Mouse (Mus musculus): Measurements from ENCODE around the gene Spata13.

Gene Spata13

GRCm38 (mm10) chr14:60784427-60785315 lies 150.9 kb downstream of the Spata13 start, which contains the start of gene Mipep:
TSS of gene Mipep (plus strand) at chr14:60784573.
- DNase-seq (ENCODE audit: low spot score): peak; percentile 81

DNA sequence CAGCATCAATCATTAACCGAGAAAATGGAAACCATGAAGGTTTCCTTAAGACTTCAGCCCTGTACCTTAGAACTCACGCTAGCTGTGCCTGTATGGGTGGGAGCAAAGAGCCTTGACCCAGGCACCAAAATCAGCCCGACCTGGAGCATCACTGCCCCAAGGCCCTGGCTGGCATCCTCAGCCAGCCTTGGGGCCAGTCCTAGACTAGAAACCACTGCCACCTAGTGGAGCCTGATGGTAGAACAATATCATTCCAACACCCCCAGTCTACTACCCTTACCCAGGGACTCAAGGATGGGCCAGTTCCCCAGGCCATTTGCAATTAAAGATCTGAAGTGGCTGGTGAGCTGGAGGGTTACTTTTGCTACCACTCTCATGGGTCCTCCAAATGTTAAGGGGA lies 156.3 kb downstream of the Spata13 start:
- DNase-seq (ENCODE audit: low spot score): peak; percentile 52

DNA sequence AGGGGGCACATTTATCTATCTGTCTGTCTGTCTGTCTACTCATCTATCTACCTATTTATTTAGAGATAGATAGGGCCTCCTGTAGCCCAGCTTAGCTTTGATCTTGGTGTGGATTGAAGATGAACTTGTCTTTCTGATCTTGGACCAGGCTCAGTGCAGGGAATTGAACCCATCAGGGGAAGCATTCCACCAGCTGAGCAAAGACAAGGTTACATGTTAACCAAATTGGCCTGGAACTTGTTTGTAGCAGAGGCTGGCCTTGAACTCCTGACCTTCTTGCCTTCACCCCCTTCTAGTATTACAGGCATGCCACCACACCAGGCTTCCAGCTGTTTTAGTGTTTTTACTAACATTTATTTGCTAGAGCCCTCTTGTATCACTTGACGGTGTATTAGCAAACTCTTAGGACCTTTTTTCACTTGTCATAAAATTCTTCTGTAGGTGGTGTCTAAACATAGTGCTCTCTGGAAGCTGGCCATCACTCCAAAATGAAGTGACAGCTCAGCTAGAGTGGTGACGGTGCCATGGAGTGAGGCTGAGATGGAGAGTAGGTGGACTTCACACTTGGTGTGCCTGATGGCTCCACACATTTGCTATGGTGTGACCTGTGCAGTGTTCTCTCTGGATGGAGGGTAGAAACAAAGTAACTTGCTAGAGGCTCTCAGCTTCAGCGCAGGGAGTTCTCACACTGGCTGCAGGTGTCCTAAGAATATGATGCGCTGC lies 163.0 kb downstream of the Spata13 start:
- no peak for DNase-seq (ENCODE audit: low spot score)

- DNase-seq (ENCODE audit: low spot score): no peak
Measured at GRCm38 (mm10) chr14:60797596-60797995, 163.8 kb downstream of the Spata13 start.

DNA sequence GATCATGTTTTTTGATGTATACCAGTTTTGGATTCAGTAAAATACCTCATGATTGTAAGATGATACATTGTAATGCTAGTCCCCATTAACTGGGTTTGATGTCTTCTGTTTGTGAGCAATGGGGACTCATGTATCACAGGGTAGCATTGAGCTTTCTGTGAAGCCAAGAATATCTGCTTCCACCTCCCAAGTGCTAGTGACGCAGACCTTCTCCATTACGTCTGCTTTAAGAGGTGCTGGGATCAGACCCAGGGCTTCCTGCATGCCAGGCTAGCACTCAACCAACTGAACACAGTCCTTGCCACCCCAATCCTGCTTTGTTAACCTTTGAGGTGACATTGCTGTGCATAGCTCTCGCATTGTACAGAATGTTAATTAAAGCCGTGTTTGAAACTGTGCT lies 164.9 kb downstream of the Spata13 start:
- no peak for DNase-seq (ENCODE audit: low spot score)

- no peak for DNase-seq (ENCODE audit: low spot score)
Measured at GRCm38 (mm10) chr14:60799762-60800728, 166.2 kb downstream of the Spata13 start.

DNA sequence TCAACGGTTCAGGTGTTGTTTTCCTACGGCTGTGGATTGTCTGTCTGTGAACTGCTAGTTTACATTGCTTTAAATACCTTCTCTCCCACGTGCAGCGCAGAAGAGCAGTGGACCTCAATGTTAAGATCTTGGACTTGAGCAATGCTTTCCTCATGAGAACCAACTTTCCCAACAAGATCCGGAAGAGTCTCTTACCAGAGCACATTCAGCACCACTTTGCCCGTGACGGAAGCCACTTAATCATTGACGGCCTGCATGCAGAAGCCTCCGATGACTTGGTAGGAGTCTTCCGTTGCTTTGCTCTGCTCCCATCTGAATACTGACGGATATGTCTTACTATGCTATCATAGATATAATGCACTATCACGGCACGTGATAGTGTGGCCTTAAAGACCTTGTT lies 168.2 kb downstream of the Spata13 start:
- DNase-seq (ENCODE audit: low spot score): no peak

GRCm38 (mm10) chr14:60804978-60805377 lies 171.2 kb downstream of the Spata13 start:
- no peak for DNase-seq (ENCODE audit: low spot score)

- DNase-seq (ENCODE audit: low spot score): no peak
Measured at GRCm38 (mm10) chr14:60805871-60806270, 172.1 kb downstream of the Spata13 start.

DNA sequence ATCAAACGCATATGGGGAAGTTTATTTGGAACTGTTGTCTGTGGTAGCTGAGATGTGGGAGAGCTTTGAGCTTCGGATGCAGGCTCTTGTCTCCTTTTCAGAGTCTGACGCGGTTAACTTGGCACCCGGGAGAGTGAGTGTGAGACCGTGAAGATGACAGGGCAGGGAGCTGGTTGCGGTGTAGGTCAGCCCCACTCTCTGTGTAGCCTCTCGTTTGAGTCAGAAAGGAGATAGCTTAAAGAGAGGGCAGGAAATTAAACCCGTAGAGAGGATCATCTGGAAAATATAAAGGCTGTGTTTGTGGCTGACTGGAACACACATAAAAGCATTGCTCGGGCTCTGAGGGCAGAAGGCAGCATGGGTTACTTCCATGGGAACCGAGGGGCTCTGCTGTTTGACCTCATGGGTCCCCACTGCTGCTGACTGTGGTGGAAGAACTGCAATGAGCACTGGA lies 173.1 kb downstream of the Spata13 start:
- no peak for DNase-seq (ENCODE audit: low spot score)

DNA sequence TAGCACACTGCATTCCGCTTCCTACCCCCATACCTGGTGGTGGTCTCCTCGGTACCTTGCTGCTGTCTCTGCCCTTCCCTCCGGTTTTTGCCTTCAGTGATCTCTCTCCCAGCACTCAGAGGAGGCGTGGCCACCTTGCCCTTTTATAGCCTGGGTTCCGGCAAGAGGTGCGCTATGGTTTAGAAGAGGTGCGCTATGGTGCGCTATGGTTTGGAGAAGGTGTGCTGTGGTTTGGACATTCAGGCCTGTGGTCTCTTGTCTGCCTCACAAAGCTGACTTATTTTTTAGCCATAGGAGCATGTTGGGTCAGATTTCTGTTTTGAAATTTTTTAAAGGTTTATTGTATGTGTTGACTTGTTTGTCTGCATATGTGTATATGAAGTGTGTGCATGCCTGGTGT lies 176.1 kb downstream of the Spata13 start:
- no peak for DNase-seq (ENCODE audit: low spot score)

DNA sequence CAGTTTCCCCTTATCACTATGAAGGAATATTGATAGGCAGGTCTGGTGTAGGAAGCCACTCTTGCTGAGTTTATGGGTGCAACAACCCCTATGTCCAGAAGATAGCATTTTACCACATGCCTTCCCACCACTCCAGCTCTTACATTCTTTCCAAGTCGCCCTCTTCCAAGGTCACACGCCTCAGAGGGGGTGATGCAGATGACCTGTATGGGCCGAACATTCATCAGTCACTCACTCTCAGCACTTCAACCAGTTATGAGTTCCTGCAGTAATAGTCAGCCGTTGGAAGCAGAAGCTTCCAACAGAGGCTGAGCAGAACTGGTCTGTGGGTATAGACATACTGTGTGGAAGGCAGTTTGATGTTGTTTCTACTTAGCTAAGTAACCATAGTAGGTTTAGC lies 177.7 kb downstream of the Spata13 start:
- no peak for DNase-seq (ENCODE audit: low spot score)

Measured in ovary, postnatal 14 days (tissue).